Mouse (Mus musculus): ENCODE measurements around the gene Slc5a2. TPM values are rescaled to one million over a fixed set of nuclear protein-coding genes. Genes with fewer than 3 reads are reported as not detected.

Slc5a2 gene
- polyA plus RNA-seq, 1 experiment, result not detected

DNA sequence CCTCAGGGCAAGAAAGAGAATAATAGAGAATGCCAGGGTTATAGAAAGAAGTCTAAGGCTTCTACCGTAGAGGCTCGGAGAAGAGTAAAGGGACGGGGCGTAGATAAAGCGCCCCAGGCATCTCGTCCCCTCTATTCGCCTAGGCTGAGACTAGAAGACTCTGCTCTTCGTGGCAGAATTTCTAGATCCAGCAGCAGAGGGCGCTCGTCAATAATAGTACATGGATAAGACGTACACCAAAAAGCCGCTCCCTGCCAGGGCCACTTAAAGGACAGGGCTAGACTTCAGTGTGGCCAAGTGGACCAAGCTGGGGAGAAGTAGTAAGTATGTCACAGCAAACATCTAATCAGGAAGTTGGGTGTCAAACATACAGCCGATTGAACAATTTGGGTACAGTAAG is 18.0 kb upstream of the Slc5a2 start:
- Histone ChIP-seq H3K27ac (ENCODE audit: insufficient read depth, low read length) (peak overlapping the region; percentile 90), H3K4me3 (ENCODE audit: insufficient read depth, low read length) (peak overlapping the region; percentile 83), H3K4me1 (ENCODE audit: control insufficient read depth, insufficient read depth, low read length) (peaks cover 12% of the 10 kb centered on the region)
- TF ChIP-seq CTCF (IDR thresholded peaks at IDR 0.05; ENCODE audit: borderline replicate concordance, insufficient read depth, low read length) (no peak), POLR2A (IDR thresholded peaks at IDR 0.05; ENCODE audit: low read depth, low read length) (peak; percentile 50)

DNA sequence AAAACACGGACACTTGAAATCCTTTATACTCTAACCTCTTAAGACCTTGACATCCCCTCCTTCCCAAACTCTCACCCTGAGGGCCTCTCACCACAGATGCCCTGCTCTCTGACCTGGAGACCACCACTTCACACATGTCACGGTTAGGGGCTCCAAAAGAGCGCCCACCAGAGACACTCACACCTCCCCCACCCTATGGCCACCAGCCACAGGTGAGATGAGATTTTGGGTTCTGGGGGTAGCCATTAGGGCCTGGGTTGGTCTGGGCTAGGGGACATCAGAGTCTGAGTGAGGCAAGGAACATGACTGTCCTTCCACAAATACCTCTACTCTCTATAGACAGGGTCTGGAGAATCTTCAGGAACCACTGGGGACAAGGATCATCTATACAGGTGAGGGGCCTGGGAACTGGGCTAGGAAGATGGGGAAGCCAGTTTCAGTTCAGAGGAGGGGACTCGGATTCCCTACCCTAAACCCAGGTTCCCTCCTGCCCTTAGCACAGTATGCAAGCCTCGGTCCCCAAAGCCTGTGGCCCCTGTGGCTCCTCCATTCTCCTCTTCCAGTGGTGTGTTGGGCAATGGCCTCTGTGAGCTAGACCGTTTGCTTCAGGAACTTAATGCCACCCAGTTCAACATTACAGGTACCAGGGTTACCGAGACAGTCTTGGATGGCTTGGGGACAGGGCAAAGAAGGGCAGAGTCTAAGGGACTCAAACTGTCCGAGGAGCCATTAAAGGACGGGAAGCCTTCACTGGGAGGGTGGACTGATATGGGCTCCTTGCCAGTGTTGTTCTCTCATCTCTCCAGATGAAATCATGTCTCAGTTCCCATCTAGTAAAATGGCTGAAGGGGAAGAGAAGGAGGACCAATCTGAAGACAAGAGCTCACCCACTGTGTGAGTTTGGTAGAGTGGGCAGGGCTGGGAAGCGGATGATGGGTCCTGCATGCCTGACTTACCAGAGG is 17.1 kb upstream of the Slc5a2 start:
- H3K4me1 ChIP-seq (ENCODE audit: control insufficient read depth, insufficient read depth, low read length), result peaks cover 12% of the 10 kb centered on the region
- H3K4me3 ChIP-seq (ENCODE audit: insufficient read depth, low read length), result peak overlapping the region; percentile 83
- no peak overlapping the region for H3K27ac ChIP-seq (ENCODE audit: insufficient read depth, low read length)
- TF ChIP-seq POLR2A (IDR thresholded peaks at IDR 0.05; ENCODE audit: low read depth, low read length) (peak; percentile 19; the same call in 1 of the 2 replicates), CTCF (IDR thresholded peaks at IDR 0.05; ENCODE audit: borderline replicate concordance, insufficient read depth, low read length) (no peak)

DNA sequence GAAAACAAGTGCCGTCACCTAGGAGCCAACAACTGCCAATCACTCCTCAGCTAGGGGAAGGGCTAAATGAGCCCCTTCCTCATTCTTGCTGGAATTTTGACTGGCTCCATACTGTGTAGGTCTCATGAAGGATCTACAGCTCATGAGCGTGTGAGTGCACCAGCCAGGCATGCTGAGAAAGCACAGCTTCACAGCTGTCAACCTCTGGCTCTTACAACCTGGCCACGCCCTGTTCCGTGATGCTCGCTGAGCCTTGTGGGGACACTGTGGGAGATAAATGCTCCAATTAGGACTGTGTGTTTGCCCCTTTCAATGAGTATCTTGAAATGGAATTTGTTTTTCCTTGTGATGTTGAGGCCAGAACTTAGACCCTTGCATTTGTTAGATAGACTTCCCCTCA is 15.5 kb upstream of the Slc5a2 start:
- TF ChIP-seq CTCF (IDR thresholded peaks at IDR 0.05; ENCODE audit: borderline replicate concordance, insufficient read depth, low read length) (no peak), POLR2A (IDR thresholded peaks at IDR 0.05; ENCODE audit: low read depth, low read length) (no peak)
- Histone ChIP-seq H3K27ac (ENCODE audit: insufficient read depth, low read length) (no peak overlapping the region), H3K4me1 (ENCODE audit: control insufficient read depth, insufficient read depth, low read length) (peaks cover 12% of the 10 kb centered on the region), H3K4me3 (ENCODE audit: insufficient read depth, low read length) (no peak overlapping the region)

DNA sequence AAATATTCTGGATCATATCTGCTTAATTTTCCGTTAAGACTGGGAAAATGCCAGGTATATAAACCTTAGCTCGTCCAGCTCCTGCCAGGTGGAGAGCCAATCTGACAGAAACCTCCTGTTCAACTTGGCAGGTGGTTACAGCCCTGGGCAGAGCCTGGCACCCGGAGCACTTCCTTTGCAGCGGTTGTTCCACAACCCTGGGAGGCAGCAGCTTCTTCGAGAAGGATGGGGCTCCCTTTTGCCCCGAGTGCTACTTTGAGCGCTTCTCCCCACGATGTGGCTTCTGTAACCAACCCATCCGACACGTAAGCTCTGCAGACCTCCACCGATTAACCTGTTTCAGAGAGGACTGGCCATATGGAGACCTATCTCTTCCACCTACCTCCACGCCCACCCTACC is 13.5 kb upstream of the Slc5a2 start:
- H3K4me1 ChIP-seq (ENCODE audit: control insufficient read depth, insufficient read depth, low read length), result peaks cover 17% of the 10 kb centered on the region
- H3K4me3 ChIP-seq (ENCODE audit: insufficient read depth, low read length), result no peak overlapping the region
- TF ChIP-seq CTCF (IDR thresholded peaks at IDR 0.05; ENCODE audit: borderline replicate concordance, insufficient read depth, low read length), result no peak
- TF ChIP-seq POLR2A (IDR thresholded peaks at IDR 0.05; ENCODE audit: low read depth, low read length), result no peak
- no peak overlapping the region for H3K27ac ChIP-seq (ENCODE audit: insufficient read depth, low read length)

DNA sequence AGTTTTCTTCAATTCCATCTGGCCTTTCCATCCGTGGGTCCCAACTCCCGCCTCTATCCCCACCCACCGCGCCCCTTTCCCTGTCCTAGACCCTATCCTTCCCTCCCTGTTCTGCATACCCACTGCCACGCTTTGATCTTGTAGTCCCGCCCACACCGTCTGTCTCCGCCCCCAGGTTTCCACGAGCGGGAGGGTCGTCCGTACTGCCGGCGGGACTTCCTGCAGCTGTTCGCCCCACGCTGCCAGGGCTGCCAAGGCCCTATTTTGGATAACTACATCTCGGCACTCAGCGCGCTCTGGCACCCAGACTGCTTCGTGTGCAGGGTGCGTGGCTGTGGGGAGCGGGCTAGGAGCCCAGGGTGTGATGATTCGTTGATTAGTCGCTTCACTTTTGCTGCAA is 12.8 kb upstream of the Slc5a2 start:
- H3K4me1 ChIP-seq (ENCODE audit: control insufficient read depth, insufficient read depth, low read length), result peaks cover 17% of the 10 kb centered on the region
- H3K4me3 ChIP-seq (ENCODE audit: insufficient read depth, low read length), result no peak overlapping the region
- no peak for TF ChIP-seq CTCF (IDR thresholded peaks at IDR 0.05; ENCODE audit: borderline replicate concordance, insufficient read depth, low read length)
- no peak for TF ChIP-seq POLR2A (IDR thresholded peaks at IDR 0.05; ENCODE audit: low read depth, low read length)
- no peak overlapping the region for H3K27ac ChIP-seq (ENCODE audit: insufficient read depth, low read length)

DNA sequence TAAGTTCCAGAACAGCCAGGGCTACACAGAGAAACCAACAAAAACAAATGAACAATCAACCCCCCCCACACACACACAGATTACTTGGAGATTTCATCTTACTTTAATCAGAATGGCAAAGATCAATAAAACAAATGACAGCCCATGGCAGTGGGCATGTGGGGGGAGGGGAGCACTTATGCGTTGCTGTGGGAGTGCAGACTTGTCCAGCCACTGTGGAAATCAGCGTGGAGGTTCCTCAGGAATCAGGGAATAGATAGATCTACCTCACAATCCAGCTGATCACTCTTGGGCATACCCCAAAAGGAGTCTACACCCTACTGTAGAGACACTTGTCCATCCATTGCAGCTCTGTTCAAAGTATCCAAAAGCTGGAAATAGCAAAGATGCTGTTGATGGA is 10.5 kb upstream of the Slc5a2 start:
- H3K4me3 ChIP-seq (ENCODE audit: insufficient read depth, low read length), result no peak overlapping the region
- peaks cover 15% of the 10 kb centered on the region for H3K4me1 ChIP-seq (ENCODE audit: control insufficient read depth, insufficient read depth, low read length)
- TF ChIP-seq POLR2A (IDR thresholded peaks at IDR 0.05; ENCODE audit: low read depth, low read length) (peak; percentile 60), CTCF (IDR thresholded peaks at IDR 0.05; ENCODE audit: borderline replicate concordance, insufficient read depth, low read length) (no peak)
- H3K27ac ChIP-seq (ENCODE audit: insufficient read depth, low read length), result no peak overlapping the region

DNA sequence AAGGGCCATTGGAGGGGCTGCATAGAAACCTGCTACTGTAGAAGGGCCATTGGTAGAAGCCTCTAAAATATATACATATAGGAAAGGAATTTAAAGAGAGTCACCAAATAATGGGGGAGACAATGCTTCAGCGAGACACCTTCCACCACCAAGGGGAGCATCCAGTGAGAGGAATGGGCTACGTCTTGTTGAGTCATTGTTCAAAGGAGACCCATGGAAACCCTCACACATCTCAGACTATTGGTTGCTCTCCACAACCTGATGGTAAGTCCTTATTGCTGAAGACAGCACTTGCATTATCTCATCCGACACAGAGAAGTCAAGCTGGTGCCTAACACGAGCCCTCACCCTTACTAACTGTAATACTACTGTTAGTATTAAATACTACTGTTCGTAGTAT is 9.7 kb upstream of the Slc5a2 start:
- TF ChIP-seq POLR2A (IDR thresholded peaks at IDR 0.05; ENCODE audit: low read depth, low read length) (peak; percentile 67), CTCF (IDR thresholded peaks at IDR 0.05; ENCODE audit: borderline replicate concordance, insufficient read depth, low read length) (no peak)
- H3K27ac ChIP-seq (ENCODE audit: insufficient read depth, low read length), result no peak overlapping the region

DNA sequence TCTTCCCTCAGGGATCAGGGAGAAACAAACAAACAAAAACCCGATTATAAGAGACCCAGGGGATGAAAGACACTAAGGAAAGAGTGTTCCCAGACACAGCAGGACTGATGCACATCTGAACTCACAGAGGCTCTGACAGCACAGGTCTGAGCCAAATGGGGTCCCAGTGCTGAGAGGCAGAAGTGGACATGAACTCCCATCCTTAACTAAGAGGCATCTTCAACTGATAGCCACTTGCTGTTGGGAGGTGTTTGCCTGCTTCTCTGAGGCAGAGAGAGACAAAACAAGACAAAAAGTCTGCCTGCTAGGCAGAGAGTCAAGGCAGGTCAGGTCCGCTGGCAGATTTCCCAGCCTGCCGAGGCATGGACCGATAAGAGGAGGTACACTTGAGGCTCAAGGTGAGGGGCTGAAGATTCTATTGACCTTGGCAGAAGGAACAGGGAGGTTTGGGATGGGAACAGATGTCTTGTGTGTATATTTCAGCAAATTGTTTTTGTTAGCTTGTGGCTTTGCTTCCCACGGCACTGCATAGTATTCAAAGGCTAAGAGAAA is 8.6 kb upstream of the Slc5a2 start:
- H3K4me1 ChIP-seq (ENCODE audit: control insufficient read depth, insufficient read depth, low read length), result peaks cover 8% of the 10 kb centered on the region
- H3K4me3 ChIP-seq (ENCODE audit: insufficient read depth, low read length), result no peak overlapping the region
- TF ChIP-seq CTCF (IDR thresholded peaks at IDR 0.05; ENCODE audit: borderline replicate concordance, insufficient read depth, low read length) (no peak), POLR2A (IDR thresholded peaks at IDR 0.05; ENCODE audit: low read depth, low read length) (peak; percentile 53)
- H3K27ac ChIP-seq (ENCODE audit: insufficient read depth, low read length), result no peak overlapping the region

More for the DNA sequence above, 9.7 kb upstream of the Slc5a2 start:
- H3K4me3 ChIP-seq (ENCODE audit: insufficient read depth, low read length), result no peak overlapping the region
- peaks cover 13% of the 10 kb centered on the region for H3K4me1 ChIP-seq (ENCODE audit: control insufficient read depth, insufficient read depth, low read length)

DNA sequence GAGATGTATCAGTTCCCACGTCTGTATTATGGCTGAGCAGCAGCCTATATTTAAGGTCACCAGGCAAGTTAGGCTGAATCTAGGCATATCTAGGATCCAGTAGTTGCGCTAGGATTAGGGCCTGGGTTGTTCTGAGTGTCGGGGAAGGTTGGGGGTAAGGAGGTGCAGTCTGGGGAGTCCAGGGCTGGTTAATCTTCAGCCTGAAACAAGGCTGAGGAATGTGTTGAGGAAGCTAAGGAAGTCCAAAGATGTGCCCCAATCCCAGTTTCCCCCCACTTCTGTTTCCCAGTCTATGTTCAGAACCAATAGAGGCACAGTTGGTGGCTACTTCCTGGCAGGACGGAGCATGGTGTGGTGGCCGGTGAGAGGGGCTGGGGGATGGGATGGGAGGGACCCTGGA is 599 bp downstream of the Slc5a2 start:
- TF ChIP-seq POLR2A (IDR thresholded peaks at IDR 0.05; ENCODE audit: low read depth, low read length) (no peak), CTCF (IDR thresholded peaks at IDR 0.05; ENCODE audit: borderline replicate concordance, insufficient read depth, low read length) (no peak)
- H3K4me1 ChIP-seq (ENCODE audit: control insufficient read depth, insufficient read depth, low read length), result no peaks in the 10 kb centered on the region
- no peak overlapping the region for H3K4me3 ChIP-seq (ENCODE audit: insufficient read depth, low read length)
- no peak overlapping the region for H3K27ac ChIP-seq (ENCODE audit: insufficient read depth, low read length)

DNA sequence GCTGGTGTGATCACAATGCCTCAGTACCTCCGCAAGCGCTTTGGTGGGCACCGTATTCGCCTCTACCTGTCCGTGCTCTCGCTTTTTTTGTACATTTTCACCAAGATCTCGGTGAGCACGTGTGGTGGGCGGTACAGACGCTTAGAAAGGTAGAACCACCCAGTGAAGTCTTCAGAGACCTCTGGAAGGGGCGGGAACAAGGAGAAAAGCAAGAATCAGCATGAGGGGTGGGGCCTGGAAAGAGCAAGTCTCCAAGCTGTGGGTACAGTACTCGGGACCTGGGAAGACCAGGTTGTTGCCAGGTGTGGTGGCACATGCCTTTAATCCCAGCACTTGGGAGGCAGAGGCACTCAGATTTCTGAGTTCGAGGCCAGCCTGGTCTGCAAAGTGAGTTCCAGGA is 1.9 kb downstream of the Slc5a2 start:
- Histone ChIP-seq H3K4me1 (ENCODE audit: control insufficient read depth, insufficient read depth, low read length) (no peaks in the 10 kb centered on the region), H3K4me3 (ENCODE audit: insufficient read depth, low read length) (no peak overlapping the region)
- TF ChIP-seq POLR2A (IDR thresholded peaks at IDR 0.05; ENCODE audit: low read depth, low read length), result no peak
- no peak for TF ChIP-seq CTCF (IDR thresholded peaks at IDR 0.05; ENCODE audit: borderline replicate concordance, insufficient read depth, low read length)

More for the DNA sequence above, 1.9 kb downstream of the Slc5a2 start:
- H3K27ac ChIP-seq (ENCODE audit: insufficient read depth, low read length), result no peak overlapping the region
